ENCODE assay signal across 18 mouse cellular contexts in the genomic region with DNA sequence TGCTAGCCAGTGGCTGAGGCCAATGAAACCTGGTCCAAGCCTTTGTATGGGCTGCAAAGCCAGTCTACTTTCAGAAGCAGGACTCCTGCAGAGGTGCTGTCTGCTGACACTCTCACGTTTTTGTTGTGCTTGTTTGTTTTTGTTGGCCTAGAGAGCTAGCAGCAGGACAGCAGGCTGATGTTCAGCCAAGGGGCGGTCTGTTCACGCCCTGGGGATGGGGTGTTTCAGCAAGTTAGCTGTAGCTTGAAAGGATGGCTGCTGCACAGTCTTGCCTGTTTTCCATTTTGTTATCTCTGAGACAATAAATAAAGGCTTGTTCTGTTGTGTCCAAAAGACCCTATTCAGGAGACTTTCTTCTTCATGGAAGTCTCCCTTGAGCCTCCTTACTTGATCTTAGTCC.
DNase-seq lines count a peak whose midpoint lies in the region; ATAC-seq and TF ChIP-seq lines count a peak whose summit lies in the region.
"Had no signal": no experiment of that assay in that cellular context is flagged by ENCODE, and none has a peak within 500 bp of the region (broad histone marks: within the 10 kb centered on the region; RNA-seq: fewer than 3 reads in every experiment).

No protein-coding gene starts in this region.

- H3K9me3 ChIP-seq in hindbrain, embryonic 10.5 days: no peaks in the 10 kb centered on the region
- H3K9me3 ChIP-seq in hindbrain, embryonic 14.5 days (ENCODE audit: control insufficient read depth, low read length): no peaks in the 10 kb centered on the region
- H3K9me3 ChIP-seq in midbrain, embryonic 14.5 days (ENCODE audit: control insufficient read depth, low read length): no peaks in the 10 kb centered on the region
- no peaks in the 10 kb centered on the region for H3K9me3 ChIP-seq in midbrain, postnatal 0 days (ENCODE audit: low read length)
- H3K9me3 ChIP-seq in forebrain, embryonic 10.5 days: no peaks in the 10 kb centered on the region
- no peaks in the 10 kb centered on the region for H3K9me3 ChIP-seq in hindbrain, postnatal 0 days (ENCODE audit: low read length)
- H3K9me3 ChIP-seq: G1E; heart, embryonic 13.5 days; hindbrain, embryonic 15.5 days; liver, embryonic 13.5 days had no signal

- H3K27me3 ChIP-seq in hindbrain, embryonic 10.5 days (ENCODE audit: insufficient read depth, poor library complexity, severe bottlenecking): no peaks in the 10 kb centered on the region
- no peaks in the 10 kb centered on the region for H3K27me3 ChIP-seq in hindbrain, embryonic 14.5 days (ENCODE audit: control insufficient read depth, insufficient read depth, low read length)
- no peaks in the 10 kb centered on the region for H3K27me3 ChIP-seq in midbrain, embryonic 14.5 days (ENCODE audit: control insufficient read depth, insufficient read depth, low read length)
- H3K27me3 ChIP-seq in midbrain, postnatal 0 days (ENCODE audit: insufficient read depth, low read length): no peaks in the 10 kb centered on the region
- peaks cover 6% of the 10 kb centered on the region; the same call in 1 of the 2 replicates for H3K27me3 ChIP-seq in forebrain, embryonic 10.5 days (ENCODE audit: poor library complexity, severe bottlenecking)
- H3K27me3 ChIP-seq in hindbrain, postnatal 0 days (ENCODE audit: insufficient read depth, low read length): no peaks in the 10 kb centered on the region
- H3K27me3 ChIP-seq: heart, embryonic 13.5 days; hindbrain, embryonic 15.5 days; liver, embryonic 13.5 days had no signal

- H3K36me3 ChIP-seq in hindbrain, embryonic 10.5 days: no peaks in the 10 kb centered on the region
- H3K36me3 ChIP-seq in hindbrain, embryonic 14.5 days (replicated peaks; ENCODE audit: control insufficient read depth, insufficient read depth): no peaks in the 10 kb centered on the region
- H3K36me3 ChIP-seq in midbrain, embryonic 14.5 days (ENCODE audit: control insufficient read depth, insufficient read depth, low read length): no peaks in the 10 kb centered on the region
- H3K36me3 ChIP-seq in midbrain, postnatal 0 days (ENCODE audit: insufficient read depth, low read length): no peaks in the 10 kb centered on the region
- H3K36me3 ChIP-seq in forebrain, embryonic 10.5 days (replicated peaks): no peaks in the 10 kb centered on the region
- H3K36me3 ChIP-seq in hindbrain, postnatal 0 days (ENCODE audit: insufficient read depth, low read length): no peaks in the 10 kb centered on the region
- H3K36me3 ChIP-seq: G1E; heart, embryonic 13.5 days; hindbrain, embryonic 15.5 days; liver, embryonic 13.5 days had no signal

- TF ChIP-seq CTCF in midbrain, postnatal 0 days (IDR thresholded peaks at IDR 0.05): no peak
- no peak for TF ChIP-seq CTCF in hindbrain, postnatal 0 days (IDR thresholded peaks at IDR 0.05; ENCODE audit: low read depth)

- H3K9ac ChIP-seq in hindbrain, embryonic 14.5 days: no peak overlapping the region
- no peak overlapping the region for H3K9ac ChIP-seq in midbrain, embryonic 14.5 days (replicated peaks; ENCODE audit: low read length)
- H3K9ac ChIP-seq in midbrain, postnatal 0 days (replicated peaks; ENCODE audit: low read length, poor library complexity, severe bottlenecking): no peak overlapping the region
- no peak overlapping the region for H3K9ac ChIP-seq in hindbrain, postnatal 0 days (replicated peaks; ENCODE audit: low read length)
- H3K9ac ChIP-seq: heart, embryonic 13.5 days; hindbrain, embryonic 15.5 days; liver, embryonic 13.5 days had no signal

- H3K4me3 ChIP-seq in hindbrain, embryonic 10.5 days: no peak overlapping the region
- no peak overlapping the region for H3K4me3 ChIP-seq in hindbrain, embryonic 14.5 days (replicated peaks; ENCODE audit: low read length)
- no peak overlapping the region for H3K4me3 ChIP-seq in midbrain, embryonic 14.5 days (replicated peaks; ENCODE audit: low read depth, low read length)
- H3K4me3 ChIP-seq in midbrain, postnatal 0 days (ENCODE audit: low read depth, low read length): no peak overlapping the region
- H3K4me3 ChIP-seq in forebrain, embryonic 10.5 days: no peak overlapping the region
- H3K4me3 ChIP-seq in hindbrain, postnatal 0 days (ENCODE audit: low read length): no peak overlapping the region
- H3K4me3 ChIP-seq: heart, embryonic 13.5 days; hindbrain, embryonic 15.5 days; liver, embryonic 13.5 days had no signal

- no peak for ATAC-seq in hindbrain, embryonic 14.5 days (ENCODE audit: low FRiP score)
- ATAC-seq in midbrain, embryonic 14.5 days (ENCODE audit: low FRiP score, low TSS enrichment): no peak
- ATAC-seq in midbrain, postnatal 0 days (ENCODE audit: low FRiP score): no peak
- no peak for ATAC-seq in hindbrain, postnatal 0 days
- ATAC-seq: activated CD4-positive, CD25-positive, alpha-beta regulatory T cell, adult 4 months had no signal

- DNase-seq in hindbrain, embryonic 10.5 days (ENCODE audit: low spot score): peak; percentile 5
- no peak for DNase-seq in hindbrain, embryonic 14.5 days (ENCODE audit: low spot score)
- DNase-seq in midbrain, embryonic 14.5 days: peak; percentile 34
- DNase-seq in midbrain, postnatal 0 days (ENCODE audit: low spot score): no peak
- no peak for DNase-seq in forebrain, embryonic 10.5 days (ENCODE audit: extremely low spot score, low spot score)
- DNase-seq in hindbrain, postnatal 0 days (ENCODE audit: low spot score): peak; percentile 23
- DNase-seq in gastrocnemius, adult 8-10 months (ENCODE audit: low spot score in 2 of 2): no peak
- DNase-seq in urinary bladder, adult 2 months (ENCODE audit: low spot score): no peak
- DNase-seq: cerebellum, adult 11-12 months; gastrocnemius, postnatal 14 days; kidney, adult 8-10 months; layer of hippocampus, adult 9-11 months; liver, embryonic 13.5 days; lung, postnatal 14 days had no signal

- peaks cover 7% of the 10 kb centered on the region for H3K4me1 ChIP-seq in hindbrain, embryonic 10.5 days (replicated peaks)
- H3K4me1 ChIP-seq in hindbrain, embryonic 14.5 days (replicated peaks; ENCODE audit: control insufficient read depth, insufficient read depth, low read length): 0 out of 2 replicates have a peak, but pooled peaks cover 9% of the 10 kb centered on the region
- H3K4me1 ChIP-seq in midbrain, embryonic 14.5 days (ENCODE audit: control insufficient read depth, insufficient read depth, low read length): peaks cover 13% of the 10 kb centered on the region; the same call in 1 of the 2 replicates
- H3K4me1 ChIP-seq in midbrain, postnatal 0 days (ENCODE audit: insufficient read depth, low read length): no peaks in the 10 kb centered on the region
- peaks cover 26% of the 10 kb centered on the region for H3K4me1 ChIP-seq in forebrain, embryonic 10.5 days
- H3K4me1 ChIP-seq in hindbrain, postnatal 0 days (ENCODE audit: insufficient read depth, low read length): no peaks in the 10 kb centered on the region
- H3K4me1 ChIP-seq: liver, embryonic 13.5 days had no signal

- H3K4me2 ChIP-seq in hindbrain, embryonic 14.5 days (replicated peaks): no peak overlapping the region
- H3K4me2 ChIP-seq in midbrain, embryonic 14.5 days (ENCODE audit: low read length): no peak overlapping the region
- no peak overlapping the region for H3K4me2 ChIP-seq in midbrain, postnatal 0 days (ENCODE audit: low read depth, low read length, poor library complexity, severe bottlenecking)
- no peak overlapping the region for H3K4me2 ChIP-seq in hindbrain, postnatal 0 days (ENCODE audit: low read depth, low read length)
- H3K4me2 ChIP-seq: heart, embryonic 13.5 days; hindbrain, embryonic 15.5 days; liver, embryonic 13.5 days had no signal

- 7% methylated on average over 3 of the region's 3 CpGs for WGBS in hindbrain, embryonic 10.5 days
- WGBS in hindbrain, embryonic 14.5 days: 7% methylated on average over 3 of the region's 3 CpGs
- 9% methylated on average over 3 of the region's 3 CpGs for WGBS in midbrain, embryonic 14.5 days
- WGBS in midbrain, postnatal 0 days: 20% methylated on average over 3 of the region's 3 CpGs
- 3% methylated on average over 3 of the region's 3 CpGs for WGBS in forebrain, embryonic 10.5 days
- WGBS in hindbrain, postnatal 0 days: 20% methylated on average over 3 of the region's 3 CpGs

- peak overlapping the region; percentile 50 for H3K27ac ChIP-seq in hindbrain, embryonic 10.5 days
- H3K27ac ChIP-seq in hindbrain, embryonic 14.5 days: no peak overlapping the region
- H3K27ac ChIP-seq in midbrain, embryonic 14.5 days (replicated peaks; ENCODE audit: low read depth, low read length): no peak overlapping the region
- no peak overlapping the region for H3K27ac ChIP-seq in midbrain, postnatal 0 days (ENCODE audit: low read depth, low read length)
- peak overlapping the region; percentile 60; the same call in 1 of the 2 replicates for H3K27ac ChIP-seq in forebrain, embryonic 10.5 days
- H3K27ac ChIP-seq in hindbrain, postnatal 0 days: no peak overlapping the region
- H3K27ac ChIP-seq: heart, embryonic 13.5 days; hindbrain, embryonic 15.5 days; liver, embryonic 13.5 days had no signal

Comparison
In these comparisons a context has a peak if more than half of its experiments do, and no peak if none do; other contexts are left out.
1. DNase-seq: peak in hindbrain, embryonic 10.5 days (single experiment), midbrain, embryonic 14.5 days (single experiment) and hindbrain, postnatal 0 days (single experiment); none in hindbrain, embryonic 14.5 days (single experiment), midbrain, postnatal 0 days (single experiment), forebrain, embryonic 10.5 days (single experiment), gastrocnemius, adult 8-10 months (0 of 2) and urinary bladder, adult 2 months (single experiment).
2. H3K27ac ChIP-seq: peak in hindbrain, embryonic 10.5 days (single experiment) and forebrain, embryonic 10.5 days (single experiment); none in hindbrain, embryonic 14.5 days (single experiment), midbrain, embryonic 14.5 days (single experiment), midbrain, postnatal 0 days (single experiment) and hindbrain, postnatal 0 days (single experiment).